Mouse (Mus musculus): Measurements from ENCODE around the gene Atp6v1f.

Atp6v1f gene

GRCm38 (mm10) chr6:29461502-29461901 lies 6.0 kb upstream of the Atp6v1f start:
- no peak for DNase-seq (ENCODE audit: low spot score in 2 of 2)

GRCm38 (mm10) chr6:29463388-29463787 lies 4.1 kb upstream of the Atp6v1f start:
- DNase-seq (ENCODE audit: low spot score in 2 of 2) = no peak

DNA sequence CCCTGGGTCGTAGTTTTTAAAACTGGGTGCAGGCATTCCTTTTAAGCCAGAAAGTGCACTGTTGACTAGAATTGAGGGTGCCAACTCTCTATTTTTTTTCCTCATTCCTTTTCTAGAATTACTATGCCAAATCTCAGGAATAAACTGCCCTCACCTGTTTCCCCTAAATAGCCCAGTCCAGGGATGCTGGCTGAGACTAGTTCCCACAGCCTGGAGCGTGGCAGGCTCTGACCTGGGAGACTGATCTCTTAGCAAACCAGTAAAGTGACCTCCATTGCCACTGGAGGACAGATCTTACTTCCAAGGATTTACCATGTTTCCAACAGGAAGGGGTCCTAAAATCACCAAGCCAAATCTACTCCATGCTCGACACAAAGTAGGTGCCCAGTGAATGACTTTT lies 1.3 kb downstream of the Atp6v1f start:
- no peak for DNase-seq (ENCODE audit: low spot score in 2 of 2)

GRCm38 (mm10) chr6:29471137-29471536 lies 3.6 kb downstream of the Atp6v1f start, which contains the start of gene Atp6v1fnb:
Gene Atp6v1fnb (plus strand): TSS chr6:29471437.
- no peak for DNase-seq (ENCODE audit: low spot score in 2 of 2)

DNA sequence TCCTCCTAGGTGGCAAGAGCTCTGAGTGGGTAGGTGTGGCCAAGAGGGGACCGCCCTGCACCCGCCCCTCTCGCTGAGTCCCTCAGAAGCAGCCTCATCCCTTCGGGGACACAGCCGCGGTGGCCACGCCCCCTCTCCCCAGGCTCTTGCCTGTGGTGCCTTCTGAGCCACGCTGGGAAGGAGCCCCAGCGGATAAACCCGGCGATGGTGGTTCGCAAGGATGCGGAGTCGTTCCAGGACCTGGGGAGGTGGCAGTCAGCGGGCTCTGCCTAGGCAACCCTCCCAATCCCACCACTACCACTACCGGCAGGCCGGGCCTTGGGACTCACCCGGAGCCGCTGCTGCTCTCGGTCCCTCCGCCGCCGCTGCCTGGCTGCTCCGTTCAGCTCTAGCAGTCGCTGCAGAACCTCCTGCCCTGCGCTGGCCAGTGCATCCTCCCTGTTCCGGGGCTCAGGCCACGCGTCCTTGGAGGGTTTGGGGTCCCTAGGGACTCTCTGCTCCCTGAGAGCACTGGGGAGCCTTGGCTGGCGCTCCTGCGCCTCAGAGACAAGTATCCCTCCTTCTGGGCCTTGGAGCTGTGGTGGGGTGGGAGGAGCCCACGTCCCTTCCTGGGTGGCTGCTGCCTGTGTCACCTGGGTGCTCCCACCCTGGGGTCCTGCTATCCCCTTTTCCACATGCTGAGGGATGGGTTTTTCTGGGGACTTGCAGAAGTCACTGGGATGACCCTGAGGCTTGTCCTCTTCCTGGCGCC lies 6.6 kb downstream of the Atp6v1f start:
- peak; percentile 56 to 73 for DNase-seq (ENCODE audit: low spot score in 2 of 2)

GRCm38 (mm10) chr6:29474736-29475135 lies 7.2 kb downstream of the Atp6v1f start:
- no peak for DNase-seq (ENCODE audit: low spot score in 2 of 2)

- DNase-seq (ENCODE audit: low spot score in 2 of 2) = no peak
These were observed 15.2 kb downstream of the Atp6v1f start for GRCm38 (mm10) chr6:29482691-29483090.

GRCm38 (mm10) chr6:29484716-29485559 lies 17.4 kb downstream of the Atp6v1f start:
- peak; percentile 38 to 52 for DNase-seq (ENCODE audit: low spot score in 2 of 2)

DNA sequence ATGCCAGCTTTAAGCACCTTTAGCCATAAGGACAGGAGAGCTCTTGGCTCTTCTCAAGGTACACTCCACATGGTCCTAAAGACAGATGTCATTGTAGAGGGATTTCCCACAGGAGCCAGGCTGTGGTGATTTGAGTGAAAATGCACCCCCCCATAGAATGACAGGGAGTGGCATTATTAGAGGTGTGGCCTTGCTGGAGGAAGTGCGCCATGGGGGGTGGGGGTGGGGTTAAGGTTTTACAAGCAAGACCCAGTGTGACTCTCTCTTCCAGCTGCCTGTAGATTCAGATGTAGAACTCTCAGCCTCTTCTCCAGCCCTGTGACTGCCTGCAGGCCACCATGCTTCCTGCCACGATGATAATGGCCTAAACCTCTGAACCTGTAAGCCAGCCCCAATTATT lies 18.4 kb downstream of the Atp6v1f start:
- DNase-seq (ENCODE audit: low spot score in 2 of 2) = no peak

- peak in 1 of 2 experiments; percentile 38 for DNase-seq (ENCODE audit: low spot score in 2 of 2)
These were observed 26.6 kb downstream of the Atp6v1f start for GRCm38 (mm10) chr6:29494101-29494500.

GRCm38 (mm10) chr6:29496270-29496669 lies 28.8 kb downstream of the Atp6v1f start:
- DNase-seq (ENCODE audit: low spot score in 2 of 2) = no peak

DNA sequence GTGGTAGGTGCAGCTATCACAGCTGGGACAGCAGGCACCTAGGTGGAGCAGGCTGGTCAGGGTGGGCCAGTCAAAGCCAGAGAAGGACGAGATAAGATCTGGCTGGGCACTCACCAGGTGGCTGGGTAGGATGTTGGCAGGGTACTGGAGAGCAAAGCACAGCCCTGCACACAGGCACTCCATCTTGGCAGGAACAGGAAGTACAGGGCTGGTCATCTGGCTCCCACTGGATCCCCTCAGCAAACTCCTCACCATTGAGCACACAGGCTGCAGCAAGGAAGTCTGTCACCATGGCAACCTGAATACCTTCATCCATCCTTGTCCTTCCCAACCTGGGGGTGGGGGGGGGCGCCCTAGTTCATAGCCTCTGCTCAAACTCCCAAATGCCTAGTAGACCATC lies 30.3 kb downstream of the Atp6v1f start:
- DNase-seq (ENCODE audit: low spot score in 2 of 2) = no peak

DNA sequence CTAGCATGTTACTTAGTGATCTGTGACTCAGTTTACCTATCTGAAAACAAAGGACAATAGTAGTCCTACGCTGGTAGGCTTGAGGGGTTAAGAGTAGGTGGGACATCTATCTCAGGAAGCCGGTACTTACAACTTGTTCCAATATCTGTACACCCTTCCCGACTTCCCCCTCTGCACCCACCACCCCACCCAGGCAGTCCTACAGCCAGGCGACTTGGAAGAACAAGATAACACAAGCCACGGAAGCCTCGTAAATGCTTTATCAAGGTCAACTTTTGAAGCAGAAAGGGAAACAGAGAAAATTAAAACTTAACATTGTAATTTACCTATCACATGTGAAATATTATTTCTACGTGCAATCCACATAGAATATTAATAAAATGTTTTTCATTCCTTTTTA lies 32.7 kb downstream of the Atp6v1f start:
- no peak for DNase-seq (ENCODE audit: low spot score in 2 of 2)

GRCm38 (mm10) chr6:29500810-29501209 lies 33.3 kb downstream of the Atp6v1f start:
- no peak for DNase-seq (ENCODE audit: low spot score in 2 of 2)

DNA sequence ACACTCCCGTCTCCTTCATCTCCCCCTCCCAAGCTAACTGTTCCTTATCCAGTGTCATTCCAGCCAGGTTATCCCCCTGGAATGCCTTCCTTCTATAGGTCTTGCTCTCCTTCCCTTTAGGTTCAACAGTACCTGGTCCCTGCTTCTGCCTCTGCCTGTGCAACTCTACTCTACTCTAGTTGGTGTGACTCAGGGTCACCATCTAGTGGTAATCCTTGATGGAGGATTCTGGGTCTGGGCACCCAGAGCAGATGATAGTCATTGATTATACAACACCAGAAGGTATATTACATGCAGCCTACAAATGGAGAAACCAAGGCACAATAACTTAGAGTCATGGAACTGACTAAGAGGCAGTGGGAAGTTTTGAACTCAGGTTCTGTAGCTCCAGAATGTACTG lies 34.1 kb downstream of the Atp6v1f start:
- DNase-seq (ENCODE audit: low spot score in 2 of 2) = no peak

DNA sequence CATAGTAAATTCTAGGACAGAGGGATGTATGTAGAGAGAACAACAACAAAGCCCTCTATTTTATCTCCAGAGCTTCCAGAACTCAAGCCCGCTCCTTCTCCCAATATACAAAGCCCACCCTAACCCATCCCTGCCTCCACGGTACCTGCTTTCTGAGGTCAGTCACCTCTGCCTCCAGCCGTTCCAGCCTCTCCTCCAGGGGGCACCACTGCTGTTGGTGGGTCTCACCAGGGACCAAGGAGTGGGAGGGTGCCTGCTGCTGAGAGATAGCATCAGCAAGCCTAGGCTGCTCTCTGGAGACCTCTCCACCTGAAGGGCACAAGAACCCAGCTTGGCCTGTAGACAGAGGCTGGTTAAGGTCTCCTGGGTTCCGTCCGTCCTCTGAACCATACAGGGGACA lies 38.0 kb downstream of the Atp6v1f start:
- no peak for DNase-seq (ENCODE audit: low spot score in 2 of 2)

- no peak for DNase-seq (ENCODE audit: low spot score in 2 of 2)
These were observed 39.3 kb downstream of the Atp6v1f start for GRCm38 (mm10) chr6:29506834-29507233.

DNA sequence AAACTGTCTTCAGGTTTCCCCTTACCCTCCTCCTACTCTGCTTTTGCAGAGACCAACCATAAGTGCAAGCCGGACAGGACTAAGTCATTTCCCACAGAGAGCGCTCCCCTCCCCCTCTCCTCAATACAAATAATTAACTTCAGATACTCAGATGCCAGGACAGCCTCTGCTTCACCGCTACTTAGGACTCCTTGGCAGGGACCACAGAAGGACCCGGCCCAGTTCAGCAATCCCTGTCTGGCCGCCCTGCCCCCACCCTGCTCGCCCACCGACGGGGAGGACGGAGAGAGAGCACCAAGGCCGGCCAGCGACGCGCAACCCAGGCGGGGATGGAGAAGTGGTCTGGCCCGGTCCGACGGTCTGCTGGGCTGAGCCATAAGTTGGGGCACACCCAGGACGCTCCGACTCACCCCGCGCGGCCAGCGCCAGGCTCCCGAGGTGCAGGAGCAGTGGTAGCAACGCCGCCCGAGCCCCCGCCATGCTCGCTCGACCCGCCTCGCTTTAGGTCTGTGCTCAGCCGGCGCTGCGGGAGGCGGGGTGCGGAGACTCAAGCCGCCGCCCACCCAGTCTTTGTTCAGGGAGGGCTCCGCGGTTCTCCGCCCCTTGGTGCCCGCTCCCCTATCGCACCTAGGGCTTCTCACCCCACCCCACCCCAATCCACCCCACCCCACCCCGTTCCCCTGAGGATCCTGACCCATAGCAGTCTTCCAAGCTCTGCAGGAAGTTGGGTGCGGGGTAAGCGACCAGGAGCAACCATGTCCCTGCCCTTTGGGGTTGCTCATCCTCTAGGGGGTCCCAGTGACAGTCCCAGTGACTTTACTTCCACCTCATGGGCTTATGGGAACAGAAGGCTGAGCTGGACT lies 40.2 kb downstream of the Atp6v1f start, which contains the start of gene Kcp:
Gene Kcp, minus strand, starts transcription at position 506 of the 863 bp plus-strand sequence.
- DNase-seq (ENCODE audit: low spot score in 2 of 2) = no peak

GRCm38 (mm10) chr6:29509086-29509485 lies 41.6 kb downstream of the Atp6v1f start:
- DNase-seq (ENCODE audit: low spot score in 2 of 2) = no peak

- DNase-seq (ENCODE audit: low spot score in 2 of 2) = peak in 1 of 2 experiments; percentile 30
These were observed 45.8 kb downstream of the Atp6v1f start for GRCm38 (mm10) chr6:29513284-29513683.

GRCm38 (mm10) chr6:29517139-29517538 lies 49.6 kb downstream of the Atp6v1f start:
- DNase-seq (ENCODE audit: low spot score in 2 of 2) = peak; percentile 69 to 75

Data from urinary bladder, postnatal 36 days (tissue).